Mouse (Mus musculus) CH12.LX (cell line): ENCODE measurements around the gene Usp17ld. TPM values are rescaled to one million over a fixed set of nuclear protein-coding genes. Genes with fewer than 3 reads are reported as not detected.
"Not testable (repeated sequence)": the region's sequence is repeated elsewhere in the genome, so short reads cannot be mapped to it uniquely, and the experiment has no call there.

ENCODE experiments used
- DNase-seq: peaks from one replicate; pipeline ENCODE4 v3.0.0-alpha.2; 2013; ENCODE audit errors: extremely low read depth
- H3K27ac ChIP-seq: 2 replicates; pipeline ENCODE4 v1.5.1; 2012; ENCODE audit warnings: low read depth, mild to moderate bottlenecking, control low read depth, moderate library complexity; ENCODE audit not compliant: insufficient read depth
- H3K27me3 ChIP-seq: replicated peaks from 2 replicates; pipeline ENCODE3; 2012; ENCODE audit warnings: inconsistent platforms
- H3K36me3 ChIP-seq, 2 experiments: replicated peaks in 1 of 2; 2 replicates each; pipeline versions ENCODE3 to v1.6.1; 2012; ENCODE audit warnings: inconsistent platforms in 1 of 2, low read length in 1 of 2, mild to moderate bottlenecking in 1 of 2, mixed read lengths in 1 of 2, moderate library complexity in 1 of 2; ENCODE audit not compliant: control insufficient read depth in 1 of 2, insufficient read depth in 1 of 2
- H3K4me1 ChIP-seq, 2 experiments: 2 replicates each; pipeline ENCODE4 v1.6.1; 2012; ENCODE audit warnings: inconsistent platforms in 1 of 2, moderate library complexity in 1 of 2; ENCODE audit not compliant: insufficient read depth in 2 of 2, control insufficient read depth in 1 of 2
- H3K4me2 ChIP-seq: 2 replicates; pipeline ENCODE4 v1.6.1; 2012; ENCODE audit warnings: low read depth, mild to moderate bottlenecking, control low read depth; ENCODE audit not compliant: poor library complexity, insufficient read depth, severe bottlenecking
- H3K4me3 ChIP-seq, 3 experiments: fragments of 150-350 bp in 1 of 3; sonication (generic) in 1 of 3; replicated peaks in 1 of 3; 2 replicates each; pipeline versions ENCODE3 to v1.5.1; 2011 to 2012; ENCODE audit warnings: low read depth in 2 of 3, low read length in 2 of 3, mild to moderate bottlenecking in 2 of 3, moderate library complexity in 2 of 3, control low read depth in 1 of 3, improper control_type of control experiment in 1 of 3, inconsistent platforms in 1 of 3, mixed read lengths in 1 of 3; ENCODE audit not compliant: poor library complexity in 1 of 3
- H3K79me2 ChIP-seq: replicated peaks from 2 replicates; pipeline ENCODE4 v1.6.1; 2012; ENCODE audit warnings: mild to moderate bottlenecking, moderate library complexity; ENCODE audit not compliant: control insufficient read depth, poor library complexity, insufficient read depth, severe bottlenecking; ENCODE audit errors: extremely low read depth
- H3K9ac ChIP-seq: 2 replicates; pipeline ENCODE4 v1.6.1; 2012; ENCODE audit warnings: low read depth, mild to moderate bottlenecking, control low read depth, moderate library complexity; ENCODE audit not compliant: insufficient read depth
- H3K9me3 ChIP-seq: replicated peaks from 2 replicates; pipeline ENCODE3; 2012; ENCODE audit warnings: low read length, inconsistent platforms, mixed read lengths
- CTCF ChIP-seq, 2 experiments: IDR thresholded peaks in 1 of 2; conservative IDR thresholded peaks in 1 of 2; 2 replicates each; pipeline ENCODE4 v1.5.1; 2011 to 2012; ENCODE audit warnings: low read depth in 2 of 2, low read length in 2 of 2, improper control_type of control experiment in 1 of 2, inconsistent platforms in 1 of 2, mild to moderate bottlenecking in 1 of 2, moderate library complexity in 1 of 2
- E2F4 ChIP-seq: IDR thresholded peaks from 2 replicates; pipeline ENCODE4 v1.6.1; 2011; ENCODE audit warnings: low read depth, low read length, improper control_type of control experiment; ENCODE audit not compliant: insufficient replicate concordance
- ETS1 ChIP-seq: conservative IDR thresholded peaks from 2 replicates; pipeline ENCODE4 v1.6.1; 2012; ENCODE audit warnings: low read depth, mild to moderate bottlenecking, inconsistent platforms, low read length, improper control_type of control experiment, moderate library complexity
- MAFK ChIP-seq: IDR thresholded peaks from 2 replicates; pipeline ENCODE4 v1.6.1; 2011; ENCODE audit warnings: low read length, improper control_type of control experiment; ENCODE audit not compliant: insufficient replicate concordance
- MAZ ChIP-seq: IDR thresholded peaks from 2 replicates; pipeline ENCODE4 v1.6.1; 2012; ENCODE audit warnings: low read depth, mild to moderate bottlenecking, inconsistent platforms, low read length, improper control_type of control experiment, moderate library complexity
- MEF2A ChIP-seq: IDR thresholded peaks from 2 replicates; pipeline ENCODE4 v1.6.1; 2014; ENCODE audit warnings: low read depth, mild to moderate bottlenecking, inconsistent platforms, low read length, improper control_type of control experiment, borderline replicate concordance
- MXI1 ChIP-seq: IDR thresholded peaks from 2 replicates; pipeline ENCODE4 v1.6.1; 2011; ENCODE audit warnings: mild to moderate bottlenecking, low read depth, low read length, improper control_type of control experiment
- MYC ChIP-seq: IDR thresholded peaks from 2 replicates; pipeline ENCODE4 v1.6.1; 2011; ENCODE audit warnings: low read depth, mild to moderate bottlenecking, improper control_type of control experiment, low read length
- NELFE ChIP-seq: IDR thresholded peaks from 2 replicates; pipeline ENCODE4 v1.6.1; 2011; ENCODE audit warnings: low read depth, low read length, improper control_type of control experiment
- NRF1 ChIP-seq: IDR thresholded peaks from 2 replicates; pipeline ENCODE4 v1.6.1; 2014; ENCODE audit warnings: low read depth, mild to moderate bottlenecking, inconsistent platforms, low read length, improper control_type of control experiment, moderate library complexity
- ZKSCAN1 ChIP-seq: IDR thresholded peaks from 2 replicates; pipeline ENCODE4 v1.6.1; 2012; ENCODE audit warnings: low read depth, inconsistent platforms, low read length, improper control_type of control experiment, borderline replicate concordance
- ZMIZ1 ChIP-seq: IDR thresholded peaks from 2 replicates; pipeline ENCODE4 v1.6.1; 2012; ENCODE audit warnings: low read depth, mild to moderate bottlenecking, inconsistent platforms, low read length, improper control_type of control experiment
- dilution Hi-C: fragments of 300-500 bp; cut with MboI; formaldehyde crosslinking; loops from 2 replicates; pipeline ENCODE4 v1.14.3; 2020; ENCODE audit warnings: low sequenced_read_pairs; ENCODE audit not compliant: extremely low pct_unique_long_range_greater_than_20kb, extremely low pct_ligation_motif_present
- in situ Hi-C: fragments of 300-500 bp; cut with MboI; formaldehyde crosslinking; loops from 3 replicates; pipeline ENCODE4 v1.14.3; 2019; ENCODE audit warnings: low sequenced_read_pairs, low pct_ligation_motif_present, low pct_unique_long_range_greater_than_20kb, mixed read lengths
- polyA plus RNA-seq: library from polyadenylated mRNA; unstranded; fragments of >175 nt; gene quantifications from 2 replicates; pipeline ENCODE4 v1.2.1, GENCODE M21; 2012; ENCODE audit warnings: low read depth; ENCODE audit not compliant: insufficient read length
- total RNA-seq, 2 experiments: library from RNA; depleted of rRNA; stranded (reverse); fragments of 300-350 nt in 1 of 2; fragments of >200 nt in 1 of 2; gene quantifications; 2 replicates each; pipeline ENCODE4 v1.2.3; 2012 to 2014

Usp17ld gene
- total RNA-seq (2012; rRNA removed) (not detected in 2 replicates), total RNA-seq (2014; rRNA removed) (not detected in 2 replicates), polyA plus RNA-seq (not detected in 2 replicates)

DNA sequence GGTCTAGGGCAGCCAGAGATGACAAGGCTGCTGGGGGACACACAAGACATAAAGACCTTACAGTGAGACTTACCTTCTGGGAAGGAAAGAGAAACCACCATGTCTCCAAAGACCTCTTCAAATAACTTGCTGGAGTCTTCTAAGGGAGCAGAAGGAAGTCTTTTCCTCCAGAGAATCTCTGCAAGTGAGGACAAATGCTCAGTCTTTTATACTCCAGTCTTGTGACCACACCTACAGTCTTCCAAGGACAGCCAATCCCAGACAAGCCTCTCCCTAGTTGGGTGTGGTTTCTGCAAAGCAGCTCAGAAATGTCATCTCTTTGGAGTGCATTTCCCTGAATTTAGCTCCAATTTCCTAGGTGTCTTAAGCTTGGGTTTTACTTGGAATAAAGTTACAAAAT lies at the start of gene Usp17ld:
Gene Usp17ld (minus strand): TSS at position 101 of the 400 bp plus-strand sequence.
- H3K4me2 ChIP-seq, H3K27ac ChIP-seq, in situ Hi-C loops, H3K36me3 ChIP-seq, H3K27me3 ChIP-seq, dilution Hi-C loops, H3K4me1 ChIP-seq, H3K4me3 ChIP-seq, DNase-seq, H3K79me2 ChIP-seq, H3K9me3 ChIP-seq, H3K9ac ChIP-seq: not testable (repeated sequence)

DNA sequence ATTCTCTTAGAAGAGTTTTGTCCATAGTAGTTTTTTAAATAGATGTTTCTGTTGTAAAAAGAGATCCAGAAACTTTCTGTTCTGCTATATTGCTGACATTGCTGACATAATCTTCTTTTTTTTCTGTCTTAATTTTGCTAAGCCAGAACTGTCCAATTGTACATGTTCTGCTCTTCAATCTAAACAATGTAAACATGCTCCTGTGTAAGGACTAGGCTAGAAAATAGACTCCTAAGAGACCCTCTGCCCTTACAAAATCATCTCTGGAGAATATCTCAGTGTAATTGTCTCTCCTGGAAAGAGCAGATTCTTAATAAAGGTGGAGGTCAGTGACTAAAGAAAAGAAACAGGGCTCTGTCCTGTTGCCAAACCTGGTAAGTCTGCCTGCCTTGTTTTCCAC lies 35.6 kb downstream of the Usp17ld start, which contains the start of gene Olfr594:
Gene Olfr594 (plus strand): TSS at position 301 of the 400 bp plus-strand sequence.
- TF ChIP-seq ETS1: no peak
- no peak for TF ChIP-seq CTCF (conservative IDR thresholded peaks at IDR 0.05 in 1 of 2, IDR thresholded peaks at IDR 0.05 in 1 of 2; ENCODE audit: low read depth in 2 of 2, low read length in 2 of 2)
- no peak for TF ChIP-seq MEF2A
- TF ChIP-seq ZMIZ1: no peak
- TF ChIP-seq MYC: no peak
- no peak for TF ChIP-seq MAFK
- TF ChIP-seq NELFE: no peak
- TF ChIP-seq E2F4: no peak
- TF ChIP-seq MXI1: no peak
- no peak for TF ChIP-seq ZKSCAN1
- no peak for TF ChIP-seq NRF1
- TF ChIP-seq MAZ: no peak

DNA sequence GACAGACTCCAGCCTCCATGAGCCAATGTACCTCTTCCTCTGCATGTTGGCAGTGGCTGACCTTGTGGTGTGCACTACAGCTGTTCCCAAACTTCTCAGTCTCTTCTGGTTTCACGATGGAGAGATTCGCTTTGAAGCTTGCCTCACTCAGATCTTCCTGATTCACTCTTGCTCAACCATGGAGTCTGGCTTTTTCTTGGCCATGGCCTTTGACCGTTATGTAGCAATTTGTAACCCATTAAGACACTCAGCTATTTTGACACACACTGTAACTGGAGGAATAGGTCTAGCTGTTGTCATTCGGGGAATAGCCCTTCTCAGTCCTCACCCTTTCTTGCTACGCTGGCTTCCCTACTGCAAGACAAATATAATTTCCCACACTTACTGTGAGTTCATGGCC lies 40.3 kb downstream of the Usp17ld start:
- DNase-seq, in situ Hi-C loops, H3K9ac ChIP-seq, H3K4me2 ChIP-seq, H3K9me3 ChIP-seq, H3K79me2 ChIP-seq, H3K4me1 ChIP-seq, dilution Hi-C loops, H3K27ac ChIP-seq, H3K27me3 ChIP-seq, H3K36me3 ChIP-seq, H3K4me3 ChIP-seq: not testable (repeated sequence)

More for the DNA sequence above, 35.6 kb downstream of the Usp17ld start, which contains the start of gene Olfr594:
- no peaks in the 10 kb centered on the region for H3K27me3 ChIP-seq
- DNase-seq: no peak
- no peak within 1 kb of the TSS for H3K4me2 ChIP-seq
- dilution Hi-C loops (no loop called here), in situ Hi-C loops (no loop called here)
- no peaks in the 10 kb centered on the region for H3K36me3 ChIP-seq
- no peak within 1 kb of the TSS for H3K27ac ChIP-seq
- H3K4me1 ChIP-seq: no peaks in the 10 kb centered on the region
- no peak within 1 kb of the TSS for H3K9ac ChIP-seq
- no peaks in the 10 kb centered on the region for H3K79me2 ChIP-seq
- H3K4me3 ChIP-seq: no peak within 1 kb of the TSS
- no peaks in the 10 kb centered on the region for H3K9me3 ChIP-seq
